Mouse (Mus musculus) hindbrain, embryonic 16.5 days (tissue): Measurements from ENCODE around the gene Nptx1. TPM values are rescaled to one million over a fixed set of nuclear protein-coding genes. Genes with fewer than 3 reads are reported as not detected.

ENCODE experiments used
- ATAC-seq: fragments of 200-750 bp; cut with Nextera tagmentation; 2 replicates; pipeline ENCODE4 v1.8.0; 2017; ENCODE audit warnings: moderate TSS enrichment, moderate library complexity
- H3K27ac ChIP-seq: fragments of 300-500 bp; sonication (generic); 2 replicates; pipeline ENCODE4 v1.5.1; 2014; ENCODE audit warnings: low read depth, mild to moderate bottlenecking, control low read depth, low read length, moderate library complexity
- H3K27me3 ChIP-seq: fragments of 300-500 bp; sonication (generic); replicated peaks from 2 replicates; pipeline ENCODE4 v1.6.1; 2014; ENCODE audit warnings: low read length; ENCODE audit not compliant: control insufficient read depth, insufficient read depth
- H3K36me3 ChIP-seq: fragments of 300-500 bp; sonication (generic); 2 replicates; pipeline ENCODE4 v1.6.1; 2014; ENCODE audit warnings: mild to moderate bottlenecking, low read length, moderate library complexity, mixed read lengths; ENCODE audit not compliant: control insufficient read depth, insufficient read depth
- H3K4me1 ChIP-seq: fragments of 300-500 bp; sonication (generic); 2 replicates; pipeline ENCODE4 v1.6.1; 2014; ENCODE audit warnings: low read depth, low read length; ENCODE audit not compliant: control insufficient read depth, insufficient read depth
- H3K4me2 ChIP-seq: fragments of 300-500 bp; sonication (generic); 2 replicates; pipeline ENCODE4 v1.6.1; 2014; ENCODE audit warnings: mild to moderate bottlenecking, low read length, control low read depth, moderate library complexity
- H3K4me3 ChIP-seq: fragments of 300-500 bp; sonication (generic); 2 replicates; pipeline ENCODE4 v1.5.1; 2014; ENCODE audit warnings: mild to moderate bottlenecking, low read length, control low read depth, moderate library complexity
- H3K9ac ChIP-seq: fragments of 300-500 bp; sonication (generic); 2 replicates; pipeline ENCODE4 v1.6.1; 2014; ENCODE audit warnings: low read depth, mild to moderate bottlenecking, control low read depth, low read length, moderate library complexity
- H3K9me3 ChIP-seq: fragments of 300-500 bp; sonication (generic); 2 replicates; pipeline ENCODE4 v1.6.1; 2014; ENCODE audit warnings: mild to moderate bottlenecking, low read length, moderate library complexity; ENCODE audit not compliant: control insufficient read depth
- WGBS: fragments of 180-500 bp; shearing (Covaris S2); extraction: QIAGEN DNeasy Blood & Tissue Kit; methylation state at CpG from one replicate; pipeline ENCODE4 v1.1.7; 2014; 5-methylcytosine and 5-hydroxymethylcytosine counted together
- polyA plus RNA-seq: library from polyadenylated mRNA; unstranded; fragments of >200 nt; fragmentation: Nextera tagmentation; extraction: Ambion mirVana; gene quantifications from 2 replicates; pipeline ENCODE4 v1.2.1, GENCODE M21; 2015

The Nptx1 gene
- polyA plus RNA-seq, 1 experiment from 2014 or later: 15.6 TPM

- no peaks in the 10 kb centered on the region for H3K27me3 ChIP-seq
- peak overlapping the region; percentile 18 for H3K9ac ChIP-seq
- no peak overlapping the region for H3K27ac ChIP-seq
- no peaks in the 10 kb centered on the region for H3K9me3 ChIP-seq
- no peaks in the 10 kb centered on the region; the same call in 1 of the 2 replicates for H3K36me3 ChIP-seq
- no peak overlapping the region; the same call in 1 of the 2 replicates for H3K4me3 ChIP-seq
- ATAC-seq: no peak
- peak overlapping the region; percentile 94 for H3K4me2 ChIP-seq
- H3K4me1 ChIP-seq: peaks cover 21% of the 10 kb centered on the region
- 93% methylated on average over 6 of the region's 6 CpGs for WGBS
Measured at GRCm38 (mm10) chr11:119492830-119493229, 54.7 kb downstream of the Nptx1 start.

GRCm38 (mm10) chr11:119491690-119492087 is 55.9 kb downstream of the Nptx1 start:
- Histone ChIP-seq H3K9ac (peak overlapping the region; percentile 95), H3K27me3 (no peaks in the 10 kb centered on the region), H3K36me3 (no peaks in the 10 kb centered on the region; the same call in 1 of the 2 replicates), H3K4me1 (peaks cover 21% of the 10 kb centered on the region), H3K4me2 (peak overlapping the region; percentile 94), H3K27ac (peak overlapping the region; percentile 98), H3K9me3 (no peaks in the 10 kb centered on the region), H3K4me3 (peak overlapping the region; percentile 58)
- peak; percentile 32; the same call in 1 of the 2 replicates for ATAC-seq
- 6% methylated on average over 26 of the region's 27 CpGs for WGBS

- Histone ChIP-seq H3K9ac (peak within 1 kb of the TSS; percentile 95), H3K4me2 (peak within 1 kb of the TSS; percentile 94), H3K4me1 (peaks cover 21% of the 10 kb centered on the region), H3K36me3 (no peaks in the 10 kb centered on the region; the same call in 1 of the 2 replicates), H3K4me3 (peak within 1 kb of the TSS; percentile 58), H3K27ac (peak within 1 kb of the TSS; percentile 98), H3K27me3 (no peaks in the 10 kb centered on the region), H3K9me3 (no peaks in the 10 kb centered on the region)
- under 1% methylated on average over 63 of the region's 66 CpGs for WGBS
- peak; percentile 97 for ATAC-seq
Measured at GRCm38 (mm10) chr11:119490861-119491689, 56.5 kb downstream of the Nptx1 start, which contains the start of gene Endov. Gene Endov (plus strand): TSS chr11:119491347.

Other genes starting within 250 kb of the Nptx1 start
- 241 and 243 TPM in 2 replicates for gene Eif4a3, start 247.7 kb downstream of the Nptx1 start, polyA plus RNA-seq
- 0.50 and 0.55 TPM in 2 replicates for gene Card14, start 240.0 kb downstream of the Nptx1 start, polyA plus RNA-seq
- gene Sgsh, start 192.2 kb downstream of the Nptx1 start, polyA plus RNA-seq: 3.6 and 5.2 TPM in 2 replicates
- 7.5 and 8.0 TPM in 2 replicates for gene Slc26a11, start 192.2 kb downstream of the Nptx1 start, polyA plus RNA-seq
- 1.0 and 1.1 TPM in 2 replicates for gene Rnf213, start 154.7 kb downstream of the Nptx1 start, polyA plus RNA-seq
- gene Endov, start 56.4 kb downstream of the Nptx1 start, polyA plus RNA-seq: 15.1 and 17.1 TPM in 2 replicates
- gene Rptor, start 55.2 kb upstream of the Nptx1 start, polyA plus RNA-seq: 8.5 and 10.1 TPM in 2 replicates